Comparison of ENCODE assay signal across 8 mouse cellular contexts in the genomic region with DNA sequence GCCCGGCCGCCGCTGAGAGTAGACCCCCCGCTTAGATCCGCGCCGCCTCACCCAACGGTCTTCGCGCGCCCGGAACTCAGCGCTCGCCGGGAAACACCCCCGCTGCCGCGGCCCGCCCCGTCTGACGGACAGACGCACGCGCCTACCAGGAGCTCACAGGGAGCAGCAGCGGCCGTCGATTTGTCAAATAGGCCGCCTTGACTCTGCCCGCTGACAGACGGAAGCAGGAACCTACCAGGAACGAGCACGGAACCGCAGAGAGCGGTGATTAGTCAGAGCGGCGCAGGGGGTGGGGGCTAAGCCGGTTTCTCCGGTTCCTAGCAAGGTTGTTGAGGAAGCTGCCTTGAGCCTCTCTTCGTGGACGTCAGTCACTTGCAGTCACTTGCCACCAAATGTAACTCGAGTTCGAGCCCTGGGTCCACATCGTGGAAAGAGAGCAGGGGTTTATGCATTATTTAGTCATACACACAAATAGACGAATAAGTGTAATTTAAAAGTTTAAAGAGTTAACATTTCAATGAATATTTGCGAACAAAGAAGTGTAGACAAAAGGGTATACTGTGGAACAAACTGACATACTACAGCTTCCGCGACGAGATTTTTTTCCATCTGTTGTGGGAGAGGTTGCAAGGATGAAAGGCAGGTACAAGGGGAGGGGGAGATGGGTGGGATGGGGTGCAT. TPM values are rescaled to one million over a fixed set of nuclear protein-coding genes. Genes with fewer than 3 reads are reported as not detected.
A peak's percentile ranks its signal among the peaks of the same experiment; 100 is the strongest.
DNase-seq lines count a peak whose midpoint lies in the region; ATAC-seq lines count a peak whose summit lies in the region.

A gene (minus strand): TSS at position 130 of the 681 bp plus-strand sequence.

- ATAC-seq in intestine, embryonic 14.5 days (replicated peaks; ENCODE audit: low FRiP score, low TSS enrichment, low read depth) = peak; percentile 97

- H3K9me3 ChIP-seq in intestine, embryonic 14.5 days (ENCODE audit: control insufficient read depth, low read length) = no peaks in the 10 kb centered on the region

- H3K27me3 ChIP-seq in intestine, embryonic 14.5 days (replicated peaks; ENCODE audit: control insufficient read depth, insufficient read depth, low read length) = no peaks in the 10 kb centered on the region

- H3K4me2 ChIP-seq in intestine, embryonic 14.5 days (ENCODE audit: low read length) = peak within 1 kb of the TSS; percentile 88

- intact Hi-C loops in left cerebral cortex, postnatal 14 days (cut with DNase I) = no loop called here

- peaks cover 7% of the 10 kb centered on the region for H3K4me1 ChIP-seq in intestine, embryonic 14.5 days (replicated peaks; ENCODE audit: control insufficient read depth, insufficient read depth, low read length)

- 3% methylated on average over 48 of the region's 48 CpGs for WGBS in intestine, embryonic 14.5 days

- peak within 1 kb of the TSS; percentile 67 for H3K27ac ChIP-seq in intestine, embryonic 14.5 days (ENCODE audit: low read depth)

- peak within 1 kb of the TSS; percentile 76 for H3K4me3 ChIP-seq in intestine, embryonic 14.5 days (ENCODE audit: low read depth, low read length)

- H3K9ac ChIP-seq in intestine, embryonic 14.5 days (ENCODE audit: low read length) = peak within 1 kb of the TSS; percentile 74

- DNase-seq in adrenal gland, adult 18-20 months (ENCODE audit: low spot score in 2 of 2) = peak; percentile 95
- DNase-seq in embryo, embryonic 11 days = peak; percentile 99
- DNase-seq in gastrocnemius, postnatal 25 days = peak; percentile 99
- DNase-seq in intestine, embryonic 14.5 days (ENCODE audit: low spot score) = peak; percentile 98
- peak; percentile 99 for DNase-seq in left cerebral cortex, postnatal 14 days (ENCODE audit: low spot score in 2 of 2)
- peak; percentile 99 for DNase-seq in mesoderm, embryonic 11.5 days (ENCODE audit: low read depth, low spot score)
- DNase-seq in right cerebral cortex, postnatal 36 days (ENCODE audit: low spot score in 2 of 2) = peak; percentile 99
- peak; percentile 99 for DNase-seq in yolk sac, embryonic 10.5 days (ENCODE audit: low spot score)

- no peaks in the 10 kb centered on the region for H3K36me3 ChIP-seq in intestine, embryonic 14.5 days (ENCODE audit: control insufficient read depth, insufficient read depth, low read length)

RNA-seq across cellular contexts. Expression of the gene that starts here (rescaled TPM):
- total RNA-seq in adrenal gland, adult 18-20 months (2021) = 10 to 100 TPM; 32.5 to 32.6 TPM
- total RNA-seq in gastrocnemius, postnatal 25 days (2021) = 10 to 100 TPM; 10.5 to 10.9 TPM
- polyA plus RNA-seq in intestine, embryonic 14.5 days (2014; fragmentation: Nextera tagmentation; extraction: Ambion mirVana) = 31.2 and 32.0 TPM in 2 replicates
- 1 to 10 TPM; 9.1 to 9.5 TPM for total RNA-seq in left cerebral cortex, postnatal 14 days (2021)

Comparison
In these comparisons a context has a peak if more than half of its experiments do, and no peak if none do; other contexts are left out.
1. Peak in every context shown above with its lines: DNase-seq, ATAC-seq, H3K4me3 ChIP-seq and H3K27ac ChIP-seq.